Mouse (Mus musculus) gastrocnemius, postnatal 14 days (tissue): ENCODE measurements around the gene Vegfb. TPM values are rescaled to one million over a fixed set of nuclear protein-coding genes. Genes with fewer than 3 reads are reported as not detected.

Experiments
- DNase-seq: peaks from one replicate; pipeline ENCODE4 v3.0.0; 2021; ENCODE audit warnings: mixed read lengths
- intact Hi-C: fragments of 180-260 bp; cut with DNase I; formaldehyde crosslinking; loops from one replicate; pipeline ENCODE4 v1.15.1; 2025; ENCODE audit warnings: low total_unique reads
- long read RNA-seq, 2 experiments: library from polyadenylated mRNA; stranded (forward); transcript quantifications; one replicate each; pipeline ENCODE4 v2.0.0; 2021
- total RNA-seq, 2 experiments: library from RNA; stranded (reverse); gene quantifications; 2 replicates each; pipeline ENCODE4 v1.2.3; 2021

Vegfb gene
- total RNA-seq = 100 to 1,000 TPM in 1 of 2 experiments, 10 to 100 TPM in 1; 90.8 to 118 TPM
- long read RNA-seq, experiment 1, transcript Vegfb-202 (7 exons, 1,158 nt) = major isoform, 46 of 103 reads
- long read RNA-seq, experiment 1, transcript Vegfb-201 (7 exons, 1,281 nt) = minor isoform, 29 of 103 reads
- long read RNA-seq, experiment 1, partial matches to known transcripts = 12 of 103 reads
- long read RNA-seq, experiment 1, other reads (novel, unspliced or antisense) = 16 of 103 reads
- long read RNA-seq, experiment 2, transcript Vegfb-201 (7 exons, 1,281 nt) = minor isoform, 41 of 146 reads
- long read RNA-seq, experiment 2, transcript Vegfb-202 (7 exons, 1,158 nt) = major isoform, 75 of 146 reads
- long read RNA-seq, experiment 2, partial matches to known transcripts = 13 of 146 reads
- long read RNA-seq, experiment 2, other reads (novel, unspliced or antisense) = 17 of 146 reads

GRCm38 (mm10) chr19:6987061-6987903 lies at the start of gene Vegfb:
TSS of gene Vegfb (minus strand) at chr19:6987651.
- intact Hi-C loops = no loop called here

GRCm38 (mm10) chr19:7034006-7034405 lies 46.6 kb upstream of the Vegfb start:
- intact Hi-C loops = no loop called here
- no peak for DNase-seq

More at GRCm38 (mm10) chr19:6987061-6987903, at the start of gene Vegfb:
- DNase-seq = peak; percentile 73

- no peak for DNase-seq
- intact Hi-C loops = no loop called here
These were observed 42.1 kb upstream of the Vegfb start for GRCm38 (mm10) chr19:7029531-7029930.

- intact Hi-C loops = no loop called here
- no peak for DNase-seq
These were observed 32.8 kb upstream of the Vegfb start for GRCm38 (mm10) chr19:7020224-7020641.

GRCm38 (mm10) chr19:7019191-7019590 lies 31.7 kb upstream of the Vegfb start, which contains the start of gene Fermt3:
TSS of gene Fermt3 (minus strand) at chr19:7019469.
- DNase-seq = no peak
- intact Hi-C loops = no loop called here

GRCm38 (mm10) chr19:7018546-7018945 lies 31.1 kb upstream of the Vegfb start:
- intact Hi-C loops = no loop called here
- DNase-seq = no peak

GRCm38 (mm10) chr19:7017541-7018457 lies 30.3 kb upstream of the Vegfb start:
- intact Hi-C loops = no loop called here
- no peak for DNase-seq

- DNase-seq = no peak
- intact Hi-C loops = no loop called here
These were observed 27.2 kb upstream of the Vegfb start for GRCm38 (mm10) chr19:7014481-7015135.

- DNase-seq = no peak
These were observed 26.5 kb upstream of the Vegfb start for GRCm38 (mm10) chr19:7013984-7014383.

GRCm38 (mm10) chr19:7012426-7012825 lies 25.0 kb upstream of the Vegfb start:
- intact Hi-C loops = no loop called here
- DNase-seq = no peak

More at GRCm38 (mm10) chr19:7013984-7014383, 26.5 kb upstream of the Vegfb start:
- intact Hi-C loops = no loop called here

GRCm38 (mm10) chr19:7006892-7007593 lies 19.6 kb upstream of the Vegfb start:
- DNase-seq = no peak
- intact Hi-C loops = no loop called here

GRCm38 (mm10) chr19:6999360-7000063 lies 12.1 kb upstream of the Vegfb start:
- DNase-seq = no peak
- intact Hi-C loops = no loop called here

- intact Hi-C loops = no loop called here
These were observed 10.4 kb upstream of the Vegfb start for GRCm38 (mm10) chr19:6997721-6998290.

GRCm38 (mm10) chr19:6996006-6996405 lies 8.6 kb upstream of the Vegfb start, which contains the start of the genes Nudt22 and Trpt1:
TSS of gene Nudt22 (minus strand) at chr19:6996117.
TSS of gene Trpt1 (plus strand) at chr19:6996131.
- peak; percentile 90 for DNase-seq
- intact Hi-C loops = no loop called here

More at GRCm38 (mm10) chr19:6997721-6998290, 10.4 kb upstream of the Vegfb start:
- no peak for DNase-seq

GRCm38 (mm10) chr19:6995255-6995991 lies 8.0 kb upstream of the Vegfb start:
- no peak for DNase-seq
- intact Hi-C loops = no loop called here

GRCm38 (mm10) chr19:6994489-6994888 lies 7.0 kb upstream of the Vegfb start:
- DNase-seq = no peak
- intact Hi-C loops = no loop called here
